Mouse (Mus musculus) MEL (cell line): ENCODE results near the gene Dnaic1. TPM values are rescaled to one million over a fixed set of nuclear protein-coding genes. Genes with fewer than 3 reads are reported as not detected.

ENCODE experiments used
- DNase-seq: peaks from one replicate; pipeline ENCODE4 v3.0.0; 2011; ENCODE audit warnings: low read depth, low spot score
- H3K27ac ChIP-seq: 2 replicates; pipeline ENCODE4 v1.5.1; 2012; ENCODE audit warnings: low read depth, mild to moderate bottlenecking, control low read depth, low read length, moderate library complexity; ENCODE audit not compliant: control insufficient read depth
- H3K27me3 ChIP-seq, 2 experiments: fragments of 150-350 bp in 1 of 2; sonication (generic) in 1 of 2; 2 replicates each; pipeline ENCODE4 v1.6.1; 2012; ENCODE audit warnings: low read length in 2 of 2, mild to moderate bottlenecking in 2 of 2, improper control_type of control experiment in 1 of 2, moderate library complexity in 1 of 2; ENCODE audit not compliant: insufficient read depth in 2 of 2, control insufficient read depth in 1 of 2
- H3K36me3 ChIP-seq, 2 experiments: 2 replicates each; pipeline ENCODE4 v1.6.1; 2012 to 2014; ENCODE audit warnings: low read length in 2 of 2, improper control_type of control experiment in 1 of 2, inconsistent platforms in 1 of 2, mild to moderate bottlenecking in 1 of 2; ENCODE audit not compliant: insufficient read depth in 2 of 2, control insufficient read depth in 1 of 2
- H3K4me1 ChIP-seq, 2 experiments: fragments of 150-350 bp in 1 of 2; sonication (generic) in 1 of 2; 2 replicates each; pipeline ENCODE4 v1.6.1; 2012; ENCODE audit warnings: low read length in 2 of 2, improper control_type of control experiment in 1 of 2, mild to moderate bottlenecking in 1 of 2; ENCODE audit not compliant: insufficient read depth in 2 of 2, control insufficient read depth in 1 of 2
- H3K4me3 ChIP-seq, 2 experiments: fragments of 150-350 bp in 1 of 2; sonication (generic) in 1 of 2; 2 replicates each; pipeline ENCODE4 v1.5.1; 2012; ENCODE audit warnings: low read depth in 2 of 2, low read length in 2 of 2, mild to moderate bottlenecking in 2 of 2, moderate library complexity in 2 of 2, control low read depth in 1 of 2, improper control_type of control experiment in 1 of 2; ENCODE audit not compliant: control insufficient read depth in 1 of 2, insufficient read depth in 1 of 2
- H3K79me2 ChIP-seq: 2 replicates; pipeline ENCODE4 v1.6.1; 2012; ENCODE audit warnings: mild to moderate bottlenecking, low read length, moderate library complexity; ENCODE audit not compliant: control insufficient read depth, poor library complexity, insufficient read depth
- H3K9ac ChIP-seq: 2 replicates; pipeline ENCODE4 v1.6.1; 2012; ENCODE audit warnings: low read depth, mild to moderate bottlenecking, control low read depth, low read length, moderate library complexity; ENCODE audit not compliant: control insufficient read depth, poor library complexity, severe bottlenecking
- H3K9me3 ChIP-seq: fragments of 150-350 bp; sonication (generic); replicated peaks from 2 replicates; pipeline ENCODE4 v1.6.1; 2012; ENCODE audit warnings: mild to moderate bottlenecking, low read length, improper control_type of control experiment, moderate library complexity; ENCODE audit not compliant: insufficient read depth
- BHLHE40 ChIP-seq: IDR thresholded peaks from 2 replicates; pipeline ENCODE4 v1.6.1; 2012; ENCODE audit warnings: low read depth, mild to moderate bottlenecking, inconsistent platforms, low read length, improper control_type of control experiment, borderline replicate concordance
- CTCF ChIP-seq, 3 experiments: IDR thresholded peaks in 2 of 3; conservative IDR thresholded peaks in 1 of 3; 2 replicates each; pipeline ENCODE4 v1.5.1; 2011 to 2012; ENCODE audit warnings: low read length in 3 of 3, low read depth in 2 of 3, mild to moderate bottlenecking in 2 of 3, improper control_type of control experiment in 1 of 3, inconsistent platforms in 1 of 3, mixed read lengths in 1 of 3, moderate library complexity in 1 of 3; ENCODE audit not compliant: control insufficient read depth in 1 of 3, insufficient read depth in 1 of 3, poor library complexity in 1 of 3, severe bottlenecking in 1 of 3
- JUND ChIP-seq: IDR thresholded peaks from 2 replicates; pipeline ENCODE4 v1.6.1; 2011; ENCODE audit warnings: low read depth, mild to moderate bottlenecking, improper control_type of control experiment, low read length
- KAT2A ChIP-seq: conservative IDR thresholded peaks from 2 replicates; pipeline ENCODE4 v1.6.1; 2012; ENCODE audit warnings: low read depth, low read length, improper control_type of control experiment, inconsistent platforms
- MAFK ChIP-seq: IDR thresholded peaks from 2 replicates; pipeline ENCODE4 v1.6.1; 2011; ENCODE audit warnings: low read depth, mild to moderate bottlenecking, low read length, improper control_type of control experiment, borderline replicate concordance
- MAX ChIP-seq: IDR thresholded peaks from 2 replicates; pipeline ENCODE4 v1.6.1; 2011; ENCODE audit warnings: low read length, improper control_type of control experiment
- MYB ChIP-seq: IDR thresholded peaks from 2 replicates; pipeline ENCODE4 v1.6.1; 2011; ENCODE audit warnings: mild to moderate bottlenecking, low read depth, low read length, improper control_type of control experiment
- POLR2A ChIP-seq, 2 experiments: IDR thresholded peaks; 2 replicates each; pipeline ENCODE4 v1.6.1; 2011 to 2012; ENCODE audit warnings: low read length in 2 of 2, mild to moderate bottlenecking in 2 of 2, control low read depth in 1 of 2, improper control_type of control experiment in 1 of 2, low read depth in 1 of 2, moderate library complexity in 1 of 2; ENCODE audit not compliant: control insufficient read depth in 1 of 2, insufficient read depth in 1 of 2, poor library complexity in 1 of 2
- SIN3A ChIP-seq: IDR thresholded peaks from 2 replicates; pipeline ENCODE4 v1.6.1; 2012; ENCODE audit warnings: low read length, improper control_type of control experiment, inconsistent platforms
- SMC3 ChIP-seq: IDR thresholded peaks from 2 replicates; pipeline ENCODE4 v1.6.1; 2011; ENCODE audit warnings: low read depth, low read length, improper control_type of control experiment
- TBP ChIP-seq: IDR thresholded peaks from 2 replicates; pipeline ENCODE4 v1.8.0; 2011; ENCODE audit warnings: low read depth, low read length, improper control_type of control experiment
- TCF12 ChIP-seq: IDR thresholded peaks from 2 replicates; pipeline ENCODE4 v1.6.1; 2014; ENCODE audit warnings: low read depth, mild to moderate bottlenecking, inconsistent platforms, low read length, improper control_type of control experiment, moderate library complexity
- UBTF ChIP-seq: IDR thresholded peaks from 2 replicates; pipeline ENCODE4 v1.6.1; 2012; ENCODE audit warnings: low read depth, mild to moderate bottlenecking, inconsistent platforms, low read length, improper control_type of control experiment, moderate library complexity, borderline replicate concordance; ENCODE audit not compliant: insufficient read depth
- USF1 ChIP-seq: IDR thresholded peaks from 2 replicates; pipeline ENCODE4 v1.6.1; 2014; ENCODE audit warnings: low read depth, mild to moderate bottlenecking, inconsistent platforms, low read length, improper control_type of control experiment, moderate library complexity
- USF2 ChIP-seq, 2 experiments: IDR thresholded peaks; 2 replicates each; pipeline ENCODE4 v1.6.1; 2011 to 2012; ENCODE audit warnings: improper control_type of control experiment in 2 of 2, low read length in 2 of 2, borderline replicate concordance in 1 of 2, inconsistent platforms in 1 of 2, low read depth in 1 of 2, mild to moderate bottlenecking in 1 of 2; ENCODE audit not compliant: insufficient read depth in 1 of 2
- ZC3H11A ChIP-seq: IDR thresholded peaks from 2 replicates; pipeline ENCODE4 v1.6.1; 2012; ENCODE audit warnings: low read depth, mild to moderate bottlenecking, inconsistent platforms, low read length, improper control_type of control experiment
- ZNF384 ChIP-seq: IDR thresholded peaks from 2 replicates; pipeline ENCODE4 v1.6.1; 2012; ENCODE audit warnings: low read depth, mild to moderate bottlenecking, inconsistent platforms, low read length, improper control_type of control experiment
- polyA plus RNA-seq, 2 experiments: library from polyadenylated mRNA; stranded (reverse) in 1 of 2; unstranded in 1 of 2; fragments of >175 nt in 1 of 2; fragments of >200 nt in 1 of 2; gene quantifications; 2 replicates each; pipeline versions ENCODE4 v1.2.1 to v1.2.4; 2012; ENCODE audit warnings: low replicate concordance in 2 of 2, low read depth in 1 of 2; ENCODE audit not compliant: insufficient read length in 2 of 2, insufficient read depth in 1 of 2, missing spikeins in 1 of 2
- total RNA-seq: library from RNA; depleted of rRNA; stranded (reverse); fragments of 300-350 nt; gene quantifications from 2 replicates; pipeline ENCODE4 v1.2.3, GENCODE M21; 2012

Dnaic1 gene
- total and polyA plus RNA-seq, 3 experiments, result not detected

- TF ChIP-seq MYB (no peak), BHLHE40 (no peak), KAT2A (no peak), USF2 (IDR thresholded peaks at IDR 0.05; ENCODE audit: borderline replicate concordance in 1 of 2, insufficient read depth in 1 of 2, low read depth in 1 of 2, low read length in 2 of 2) (no peak), USF1 (no peak), JUND (no peak), TBP (no peak)
- Histone ChIP-seq H3K36me3 (peaks cover 0 to 2% of the 10 kb centered on the region in 2 experiments; a peak in 1 of 4 replicates), H3K4me3 (no peak overlapping the region), H3K9ac (no peak overlapping the region), H3K4me1 (peaks cover 0 to 7% of the 10 kb centered on the region in 2 experiments; a peak in 2 of 4 replicates), H3K27ac (no peak overlapping the region), H3K9me3 (no peaks in the 10 kb centered on the region), H3K27me3 (no peaks in the 10 kb centered on the region), H3K79me2 (no peaks in the 10 kb centered on the region)
- DNase-seq, result no peak
Observed at GRCm38 (mm10) chr4:41526553-41526952, 43.0 kb upstream of the Dnaic1 start.

- Histone ChIP-seq H3K9me3 (no peaks in the 10 kb centered on the region), H3K4me3 (no peak overlapping the region), H3K36me3 (peaks cover 0 to 2% of the 10 kb centered on the region in 2 experiments; a peak in 1 of 4 replicates), H3K9ac (no peak overlapping the region), H3K27ac (no peak overlapping the region), H3K79me2 (no peaks in the 10 kb centered on the region), H3K27me3 (no peaks in the 10 kb centered on the region), H3K4me1 (peaks cover 0 to 7% of the 10 kb centered on the region in 2 experiments; a peak in 2 of 4 replicates)
- TF ChIP-seq UBTF (no peak), JUND (no peak), MAX (no peak), MYB (no peak), SMC3 (no peak), TCF12 (no peak), ZNF384 (no peak), ZC3H11A (no peak), CTCF (IDR thresholded peaks at IDR 0.05 in 2 of 3, conservative IDR thresholded peaks at IDR 0.05 in 1 of 3; ENCODE audit: control insufficient read depth in 1 of 3, insufficient read depth in 1 of 3, low read depth in 2 of 3, low read length in 3 of 3, poor library complexity in 1 of 3, severe bottlenecking in 1 of 3) (no peak), SIN3A (no peak), POLR2A (IDR thresholded peaks at IDR 0.05; ENCODE audit: control insufficient read depth in 1 of 2, insufficient read depth in 1 of 2, low read depth in 1 of 2, low read length in 2 of 2, poor library complexity in 1 of 2) (no peak), MAFK (no peak), TBP (no peak)
- no peak for DNase-seq
Observed at GRCm38 (mm10) chr4:41527076-41527475, 42.5 kb upstream of the Dnaic1 start.
